Mouse (Mus musculus) thymus, adult 2 months (tissue): Measurements from ENCODE around the gene Lhb.
A peak's percentile ranks its signal among the peaks of the same experiment; 100 is the strongest.

Experiments used
- CTCF ChIP-seq: fragments of 200-500 bp; IDR thresholded peaks from 2 replicates; pipeline ENCODE4 v1.5.1; 2012; ENCODE audit warnings: mild to moderate bottlenecking, control low read depth, low read length, moderate library complexity, borderline replicate concordance; ENCODE audit not compliant: control insufficient read depth, poor library complexity, insufficient read depth; ENCODE audit errors: extremely low read depth
- POLR2A ChIP-seq: fragments of 200-500 bp; IDR thresholded peaks from 2 replicates; pipeline ENCODE4 v1.6.1; 2012; ENCODE audit warnings: mild to moderate bottlenecking, low read length, control low read depth, moderate library complexity; ENCODE audit not compliant: control insufficient read depth, poor library complexity, insufficient read depth; ENCODE audit errors: extremely low read depth

- peak; percentile 90 for TF ChIP-seq CTCF
- no peak for TF ChIP-seq POLR2A
Observed at GRCm38 (mm10) chr7:45451344-45451982, 30.8 kb downstream of the Lhb start.
